Mouse (Mus musculus) retina, postnatal 7 days (tissue): ENCODE measurements around the gene Olfr556.
"Not testable (repeated sequence)": the region's sequence is repeated elsewhere in the genome, so short reads cannot be mapped to it uniquely, and the experiment has no call there.

Experiments used
- DNase-seq: peaks from one replicate; pipeline ENCODE4 v3.0.0-alpha.2; 2012; ENCODE audit warnings: low read depth, low spot score

Olfr556 gene

DNA sequence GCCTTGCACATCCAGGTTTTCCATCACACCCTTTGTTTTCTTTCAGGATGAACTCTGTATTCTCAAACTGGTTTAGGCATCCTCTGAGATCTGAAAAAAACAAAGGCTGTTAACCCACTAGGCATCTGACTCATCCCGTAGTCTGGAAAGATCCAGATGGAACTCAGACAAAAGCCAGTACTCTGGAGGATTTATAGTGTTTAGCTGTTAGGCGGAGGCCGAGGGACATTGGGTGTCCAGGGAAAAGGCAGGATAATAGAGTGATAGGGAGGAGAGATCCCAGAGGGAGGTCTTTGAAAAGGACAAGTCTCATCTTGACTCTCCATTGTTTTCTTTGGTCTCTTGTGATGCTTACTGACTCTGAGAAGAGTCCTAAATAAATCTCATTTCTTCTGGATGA is at the start of gene Olfr556:
Olfr556 (plus strand) TSS at position 301 of the 400 bp plus-strand sequence.
- DNase-seq: no peak

DNA sequence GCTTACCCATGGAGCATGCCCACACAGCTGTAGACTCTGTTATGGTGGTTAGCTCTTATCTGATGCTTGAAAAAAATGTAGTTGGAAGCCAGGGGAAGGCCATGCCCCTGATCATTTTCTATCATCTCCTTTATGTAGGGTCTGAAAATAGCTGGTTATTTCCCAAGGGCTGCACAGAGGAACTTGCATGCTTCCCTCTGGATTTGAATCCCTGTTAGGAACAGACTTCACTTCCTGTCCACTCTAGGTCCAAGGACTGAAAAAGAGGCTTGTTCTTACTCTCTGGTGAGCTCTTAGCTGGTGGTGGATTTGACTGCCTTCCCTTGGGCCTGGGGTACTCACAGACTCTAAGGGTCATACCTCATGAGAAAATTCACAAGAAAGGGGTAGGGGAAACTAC is 46.6 kb upstream of the Olfr556 start, which contains the start of gene Olfr553:
Olfr553 (minus strand) TSS at position 101 of the 400 bp plus-strand sequence.
- DNase-seq: no peak

DNA sequence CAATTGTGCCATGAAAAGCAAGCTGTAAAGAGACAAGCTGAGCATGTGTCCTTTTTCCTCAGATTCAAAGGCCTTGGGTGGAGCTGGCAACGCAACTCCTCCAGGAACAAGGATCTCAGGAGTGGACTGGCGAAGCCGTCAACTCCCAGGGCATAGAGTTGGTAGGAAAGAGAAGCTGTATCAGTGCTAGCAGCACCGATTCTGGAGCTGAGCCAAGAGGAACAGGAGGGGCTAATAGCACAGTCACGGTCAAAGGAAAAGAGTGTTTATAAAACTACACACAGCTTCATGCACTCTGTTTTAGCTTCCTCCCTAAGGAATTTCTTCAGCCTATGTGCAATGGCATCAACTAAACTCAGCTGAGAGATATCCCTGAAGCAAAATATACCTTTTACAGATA is 45.1 kb upstream of the Olfr556 start:
- DNase-seq: no peak

DNA sequence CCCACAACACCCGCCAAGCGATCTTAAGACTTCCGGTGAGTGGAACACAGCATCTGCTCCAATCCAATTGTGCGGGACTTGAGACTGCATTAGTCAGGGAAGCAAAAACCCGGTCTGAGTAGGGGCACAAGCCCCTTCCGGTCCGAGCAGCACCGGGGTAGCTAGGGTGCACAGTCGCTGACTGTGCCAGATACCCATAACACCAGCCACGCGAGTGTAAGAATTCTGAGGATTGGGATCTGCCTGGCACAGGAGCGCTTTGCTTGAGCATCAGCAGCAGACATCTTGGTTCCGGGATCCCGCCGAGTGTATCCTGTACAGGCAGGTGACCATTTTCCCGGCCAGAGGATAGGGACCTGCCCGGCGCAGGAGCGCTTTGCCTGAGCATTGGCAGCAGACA is 44.3 kb upstream of the Olfr556 start:
- not testable (repeated sequence) for DNase-seq

DNA sequence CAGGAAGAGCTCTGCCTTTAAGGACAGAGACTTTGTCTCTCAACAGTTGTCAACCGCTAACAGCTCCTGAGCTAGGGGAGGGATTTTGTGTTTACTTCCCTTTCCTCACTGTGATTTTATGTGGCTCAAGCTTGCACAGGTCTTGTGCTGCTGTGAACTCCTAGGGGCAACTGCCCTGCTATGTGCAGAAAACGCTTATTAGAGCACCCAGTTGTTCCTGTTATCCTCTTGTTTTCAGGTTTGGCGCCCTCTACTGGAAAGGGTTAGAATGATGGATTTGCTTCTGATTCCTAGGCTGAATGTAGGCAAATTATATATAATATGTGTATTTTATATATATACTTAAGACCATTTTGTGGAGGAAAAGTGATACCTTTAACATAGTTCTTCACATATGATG is 28.0 kb upstream of the Olfr556 start:
- DNase-seq: peak; percentile 1

DNA sequence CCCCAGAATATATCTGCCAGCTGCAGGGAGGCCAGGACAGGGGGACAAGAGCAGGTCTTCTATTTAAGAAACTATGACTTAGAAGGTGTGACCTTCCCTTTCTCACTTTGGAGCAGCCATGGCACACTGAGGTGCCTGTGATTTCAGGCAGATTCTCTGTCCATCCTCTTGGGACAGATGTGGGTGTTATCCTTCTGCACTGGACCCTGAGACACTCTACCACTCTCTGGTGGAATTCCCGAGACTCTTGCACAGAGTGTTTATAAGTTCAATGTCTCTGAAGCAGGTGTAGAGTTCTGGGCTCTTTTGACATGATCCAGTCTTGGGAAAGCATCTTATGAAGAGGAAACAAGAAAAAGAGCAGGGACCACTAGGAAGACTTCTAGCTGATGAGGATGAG is 26.6 kb upstream of the Olfr556 start, which contains the start of gene Olfr554:
Olfr554 (plus strand) TSS at position 301 of the 400 bp plus-strand sequence.
- no peak for DNase-seq

DNA sequence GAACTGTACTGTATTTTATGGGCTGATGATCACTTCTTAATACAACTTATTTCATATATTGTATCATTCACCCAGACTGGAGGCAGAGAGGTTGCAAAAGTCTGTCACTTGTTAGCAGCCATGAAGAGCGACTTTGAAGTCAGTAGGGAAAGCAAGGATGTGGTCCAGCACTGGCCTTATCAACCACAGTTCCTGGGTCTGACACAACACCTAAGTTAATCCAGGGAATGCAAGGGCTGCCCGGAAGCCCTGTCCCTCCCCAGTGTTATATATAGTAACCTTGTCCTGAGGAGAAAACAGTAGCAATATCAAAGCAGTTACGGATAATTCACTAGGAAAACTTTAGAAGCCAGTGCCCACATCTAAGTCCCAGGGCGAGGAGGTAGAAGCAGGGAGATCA is 19.8 kb upstream of the Olfr556 start:
- not testable (repeated sequence) for DNase-seq

DNA sequence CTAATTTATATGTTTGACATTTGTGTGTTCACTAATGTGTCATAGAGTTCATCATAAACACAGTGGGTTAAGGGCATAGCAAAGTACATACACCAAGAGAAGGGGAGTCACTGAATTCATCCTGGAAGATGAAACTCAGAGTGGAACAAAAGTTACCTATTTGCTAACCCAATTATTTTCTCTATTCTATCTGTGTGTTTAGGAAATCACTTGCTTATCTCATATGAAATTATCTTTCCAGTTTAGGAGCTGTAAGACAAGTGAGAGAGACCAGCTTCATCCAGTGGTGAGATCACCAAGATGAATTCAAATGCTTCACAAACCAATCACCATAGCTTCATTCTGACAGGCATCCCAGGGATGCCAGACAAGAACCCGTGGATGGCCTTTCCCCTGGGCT is 6.2 kb upstream of the Olfr556 start, which contains the start of gene Olfr555:
Olfr555 (plus strand) TSS at position 301 of the 400 bp plus-strand sequence.
- no peak for DNase-seq

DNA sequence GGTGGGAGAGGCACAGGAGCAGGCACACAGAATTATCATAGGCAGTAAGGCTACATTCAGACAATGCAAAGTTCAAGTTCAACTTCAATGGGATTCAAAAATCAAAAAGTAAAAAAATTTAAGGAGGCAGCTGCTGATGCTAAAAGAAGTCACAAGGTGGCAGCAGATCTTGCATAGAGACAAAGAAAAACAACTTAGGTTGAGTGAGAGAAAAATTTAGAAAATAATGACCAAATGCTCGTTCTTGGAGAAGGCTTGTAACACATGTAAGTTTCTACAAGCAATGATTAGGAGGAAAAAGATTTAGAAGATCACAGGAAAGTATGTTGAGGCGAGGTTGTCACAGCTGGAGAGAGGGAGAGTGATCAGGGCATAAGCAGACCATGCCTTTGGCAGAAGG is 679 bp downstream of the Olfr556 start:
- no peak for DNase-seq

DNA sequence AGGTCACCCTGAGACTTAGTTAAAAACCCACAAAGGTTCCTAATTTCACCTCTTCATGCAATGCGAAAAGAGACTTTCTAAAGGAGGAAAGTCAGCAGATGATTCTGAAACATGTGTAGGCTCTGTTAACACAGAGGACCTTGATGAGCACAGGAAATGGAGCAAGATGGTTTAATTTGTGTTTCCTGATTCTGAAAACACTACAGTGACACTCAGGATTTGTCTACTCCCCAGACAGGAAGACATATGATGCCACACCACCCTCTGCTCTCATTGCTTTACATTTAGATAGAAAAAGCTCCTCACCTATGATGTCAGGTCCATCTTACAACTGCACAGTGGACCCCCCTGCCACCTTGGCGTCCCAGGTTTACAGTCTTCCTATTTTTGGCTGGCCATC is 11.5 kb downstream of the Olfr556 start:
- no peak for DNase-seq

DNA sequence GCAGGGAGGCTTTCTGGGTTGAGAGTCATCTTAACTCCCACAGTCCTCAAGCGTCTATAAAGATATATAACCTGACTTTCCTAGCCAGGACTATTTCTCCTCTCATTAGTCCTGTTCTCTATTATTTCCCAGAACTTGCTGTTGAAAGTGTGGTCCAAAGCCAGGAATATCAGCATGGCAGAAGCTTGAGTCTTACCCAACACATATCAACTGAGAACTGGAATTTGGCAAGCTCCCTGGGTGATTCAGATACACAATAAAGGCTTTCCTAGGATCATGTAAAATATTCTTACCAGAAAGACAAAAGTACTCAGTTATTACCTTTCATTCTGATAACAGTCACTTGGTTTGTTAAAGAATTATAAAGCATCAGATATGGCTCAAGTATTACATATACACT is 17.2 kb downstream of the Olfr556 start:
- no peak for DNase-seq

DNA sequence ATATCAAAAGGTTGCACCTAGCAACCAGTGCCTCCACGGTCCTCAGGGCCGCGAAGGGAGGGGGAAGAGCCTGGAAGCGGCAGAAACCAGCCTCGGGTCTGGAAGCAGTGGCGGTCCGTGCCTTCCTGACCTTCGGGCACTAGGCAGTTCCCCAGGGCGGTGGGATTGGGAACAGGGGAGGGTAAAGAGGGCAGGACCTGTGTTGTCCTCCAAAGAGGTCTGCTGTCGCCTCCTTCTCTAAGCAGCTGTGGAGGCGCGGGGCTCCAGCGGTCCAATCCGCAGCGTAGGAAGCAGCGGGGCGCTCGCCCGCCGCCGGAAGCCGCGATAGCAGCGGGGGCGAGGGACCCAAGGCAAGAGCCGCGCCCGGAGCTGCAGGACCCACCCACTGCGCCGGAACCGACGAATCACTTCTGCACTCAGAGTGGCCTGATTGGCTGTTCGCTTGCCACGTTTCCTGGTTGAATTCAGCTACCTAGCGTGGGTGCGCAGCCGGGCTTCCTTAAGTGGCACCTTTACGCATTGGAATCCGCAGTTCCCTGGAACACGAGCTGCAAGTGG is 22.3 kb downstream of the Olfr556 start, which contains the start of gene Trim68:
Trim68 (minus strand) TSS at position 384 of the 558 bp plus-strand sequence.
- DNase-seq: peak; percentile 67

DNA sequence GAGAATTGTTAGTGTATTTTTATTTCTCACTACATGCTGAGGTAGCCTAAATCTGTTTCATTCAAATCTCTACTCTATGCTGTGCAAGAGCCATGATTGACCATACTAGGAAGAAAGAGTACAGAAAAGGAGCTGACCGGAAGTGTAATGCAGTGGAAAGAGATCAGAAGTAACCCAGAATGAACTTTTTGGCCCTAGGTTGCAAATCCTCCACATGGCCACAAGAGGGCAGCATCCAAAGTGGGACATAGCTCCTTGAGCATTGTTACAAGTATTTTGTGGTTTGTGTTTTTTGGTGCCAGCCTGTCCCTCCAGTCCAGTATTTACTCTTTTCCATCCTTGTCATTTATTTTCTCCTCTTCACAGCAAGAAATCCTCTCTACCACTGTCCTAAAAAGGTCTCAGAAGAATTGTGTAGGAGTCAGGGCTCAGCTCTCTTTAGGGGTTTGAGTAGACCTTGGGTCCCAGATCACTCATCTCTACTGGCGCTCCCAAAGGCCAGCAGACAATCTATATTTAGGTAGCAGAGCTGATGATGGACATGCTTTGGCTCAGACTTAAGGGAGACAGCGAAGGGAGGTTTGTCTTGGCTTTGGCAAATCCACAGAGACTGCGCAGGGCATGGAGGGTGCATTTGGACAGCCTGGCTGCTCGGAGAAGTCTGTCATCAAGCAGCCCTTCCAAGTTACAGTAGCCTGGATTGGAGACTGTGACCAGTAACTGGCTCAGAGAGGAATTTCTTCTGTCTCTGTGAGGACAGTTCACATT is 30.8 kb downstream of the Olfr556 start, which contains the start of gene Olfr557:
Olfr557 (plus strand) TSS at position 553 of the 768 bp plus-strand sequence.
- DNase-seq: peak; percentile 21

DNA sequence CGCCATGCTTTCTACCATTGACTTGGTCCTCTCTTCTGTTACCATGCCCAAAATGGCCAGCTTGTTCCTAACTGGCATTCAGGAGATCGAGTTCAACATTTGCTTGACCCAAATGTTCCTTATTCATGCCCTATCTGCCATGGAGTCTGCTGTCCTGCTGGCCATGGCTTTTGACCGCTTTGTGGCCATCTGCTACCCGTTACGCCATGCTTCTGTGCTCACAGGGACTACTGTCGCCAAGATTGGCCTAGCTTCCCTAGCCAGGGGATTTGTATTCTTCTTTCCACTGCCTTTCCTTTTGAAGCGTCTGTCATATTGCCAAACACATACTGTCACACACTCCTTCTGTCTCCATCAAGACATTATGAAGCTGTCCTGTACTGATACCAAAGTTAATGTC is 33.8 kb downstream of the Olfr556 start:
- DNase-seq: no peak

DNA sequence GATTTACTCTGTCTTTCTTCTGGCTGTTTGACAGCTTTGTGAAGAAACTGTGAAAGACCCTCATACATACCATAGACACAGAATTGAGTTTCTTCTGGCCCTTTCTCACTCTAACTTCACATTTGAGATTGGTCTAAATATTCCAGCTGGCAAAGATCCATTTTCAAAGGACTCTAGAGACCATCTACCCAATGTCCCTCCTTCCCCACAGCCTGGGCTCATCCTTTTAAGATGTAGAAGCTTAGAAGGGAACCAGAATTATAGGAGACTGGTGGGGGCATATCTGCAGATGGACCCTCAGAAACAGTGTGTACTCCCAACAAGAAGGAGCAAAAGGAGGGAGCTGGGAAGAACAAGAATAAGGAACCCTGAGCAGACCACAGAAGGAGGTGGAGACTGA is 37.2 kb downstream of the Olfr556 start, which contains the start of gene Olfr558:
Olfr558 (plus strand) TSS at position 301 of the 400 bp plus-strand sequence.
- no peak for DNase-seq

DNA sequence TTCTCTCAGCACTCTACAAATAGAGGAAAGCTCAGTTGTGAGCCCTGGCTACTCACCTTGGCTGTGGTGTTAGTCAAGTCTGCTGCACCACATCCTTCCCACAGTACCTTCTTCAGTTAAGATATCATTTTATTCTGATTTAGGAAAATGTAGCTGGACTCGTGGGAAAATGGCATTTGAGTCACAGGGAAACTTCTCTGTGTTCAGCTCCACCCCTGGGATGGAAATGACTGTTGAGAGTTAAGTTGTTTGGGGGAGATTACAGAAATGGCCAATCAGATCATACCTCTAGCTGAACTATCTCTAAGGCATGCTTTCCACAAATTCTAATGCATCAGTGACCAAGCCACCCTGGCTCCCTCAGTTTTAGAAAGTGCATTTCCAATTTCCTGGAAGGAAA is 54.3 kb downstream of the Olfr556 start, which contains the start of gene Olfr33:
Olfr33 (minus strand) TSS at position 101 of the 400 bp plus-strand sequence.
- no peak for DNase-seq
